Mouse (Mus musculus) hindbrain, embryonic 10.5 days (tissue): ENCODE data around the gene Gm21981. TPM values are rescaled to one million over a fixed set of nuclear protein-coding genes. Genes with fewer than 3 reads are reported as not detected.

ENCODE experiments used
- DNase-seq: peaks from one replicate; pipeline ENCODE4 v3.0.0-alpha.2; 2017; ENCODE audit warnings: low spot score
- H3K27ac ChIP-seq: fragments of 300-500 bp; sonication (generic); 2 replicates; pipeline ENCODE4 v1.5.1; 2016; ENCODE audit warnings: mild to moderate bottlenecking, moderate library complexity
- H3K27me3 ChIP-seq: fragments of 300-500 bp; sonication (generic); 2 replicates; pipeline ENCODE4 v1.6.1; 2016; ENCODE audit warnings: mild to moderate bottlenecking; ENCODE audit not compliant: poor library complexity, insufficient read depth, severe bottlenecking
- H3K36me3 ChIP-seq: fragments of 300-500 bp; sonication (generic); 2 replicates; pipeline ENCODE4 v1.6.1; 2016; ENCODE audit warnings: mild to moderate bottlenecking, moderate library complexity
- H3K4me1 ChIP-seq: fragments of 300-500 bp; sonication (generic); replicated peaks from 2 replicates; pipeline ENCODE4 v1.6.1; 2016; ENCODE audit warnings: mild to moderate bottlenecking
- H3K4me3 ChIP-seq: fragments of 300-500 bp; sonication (generic); 2 replicates; pipeline ENCODE4 v1.5.1; 2016; ENCODE audit warnings: mild to moderate bottlenecking, moderate library complexity
- H3K9me3 ChIP-seq: fragments of 300-500 bp; sonication (generic); 2 replicates; pipeline ENCODE4 v1.6.1; 2016; ENCODE audit warnings: mild to moderate bottlenecking, moderate library complexity
- WGBS: fragments of 180-500 bp; shearing (Covaris S2); methylation state at CpG from one replicate; pipeline ENCODE4 v1.1.7; 2016; 5-methylcytosine and 5-hydroxymethylcytosine counted together
- polyA plus RNA-seq: library from polyadenylated mRNA; unstranded; fragments of >200 nt; fragmentation: Nextera tagmentation; extraction: Ambion mirVana; gene quantifications from 2 replicates; pipeline ENCODE4 v1.2.1, GENCODE M21; 2016

Gene Gm21981
- polyA plus RNA-seq, 1 experiment from 2014 or later, result 0.86 TPM

- Histone ChIP-seq H3K27me3 (peaks cover 41% of the 10 kb centered on the region), H3K36me3 (peaks cover 27% of the 10 kb centered on the region), H3K27ac (peak overlapping the region; percentile 94), H3K9me3 (no peaks in the 10 kb centered on the region), H3K4me1 (peaks cover 27% of the 10 kb centered on the region), H3K4me3 (peak overlapping the region; percentile 78)
- no peak for DNase-seq
- under 1% methylated on average over 23 of the region's 23 CpGs for WGBS
These were observed 1.1 kb upstream of the Gm21981 start for GRCm38 (mm10) chr17:47695337-47695710.

DNA sequence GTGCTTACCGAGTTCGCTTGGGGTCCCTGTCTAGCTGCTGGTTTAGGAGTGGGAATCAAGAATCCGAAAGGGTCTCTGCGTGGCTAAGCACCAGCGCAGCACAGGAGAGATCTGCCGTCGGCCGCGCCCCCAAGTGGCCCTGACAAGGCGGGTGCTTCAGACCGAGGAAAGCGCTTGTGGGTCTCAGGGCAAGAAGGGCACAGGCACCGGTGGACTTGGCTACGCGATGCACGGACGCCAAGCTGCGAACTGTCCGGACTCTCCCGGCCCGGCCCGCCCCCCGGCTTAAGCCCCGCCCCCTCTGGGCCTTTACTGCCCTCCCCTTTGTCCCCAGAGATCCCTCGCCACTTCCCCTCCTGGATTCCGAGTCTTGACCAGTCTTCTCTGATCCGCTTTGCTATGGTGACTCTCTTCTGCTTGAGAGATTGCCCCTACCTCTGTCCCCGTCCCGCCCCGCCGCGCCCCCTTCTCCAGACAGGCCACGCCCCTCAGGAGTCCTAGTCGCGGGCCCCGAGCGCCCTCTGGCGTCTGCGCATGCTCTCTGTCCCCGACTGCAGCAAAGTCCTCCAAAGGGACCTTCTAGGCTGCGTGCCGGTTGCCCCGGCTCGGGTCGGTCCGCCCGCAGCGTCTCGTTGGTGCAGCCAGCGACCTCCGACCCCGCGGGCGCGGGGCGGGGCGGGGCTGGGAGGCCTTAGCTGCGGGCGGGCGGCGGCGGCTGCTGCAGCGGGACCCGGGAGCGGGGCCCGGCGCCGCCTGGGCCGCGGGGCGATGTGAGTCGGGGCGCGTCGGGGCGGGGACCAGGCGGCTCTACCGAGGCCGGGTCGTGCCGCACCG is 465 bp upstream of the Gm21981 start, which contains the start of gene Prickle4:
Gene Prickle4 (minus strand): TSS at position 234 of the 834 bp plus-strand sequence.
- peak; percentile 99 for DNase-seq
- Histone ChIP-seq H3K27ac (peak within 1 kb of the TSS; percentile 94), H3K4me1 (peaks cover 33% of the 10 kb centered on the region), H3K4me3 (peak within 1 kb of the TSS; percentile 78), H3K27me3 (peaks cover 47% of the 10 kb centered on the region), H3K9me3 (no peaks in the 10 kb centered on the region), H3K36me3 (peaks cover 21% of the 10 kb centered on the region)
- under 1% methylated on average over 82 of the region's 82 CpGs for WGBS

- Histone ChIP-seq H3K9me3 (no peaks in the 10 kb centered on the region), H3K4me3 (peak overlapping the region; percentile 78), H3K27me3 (peaks cover 51% of the 10 kb centered on the region), H3K4me1 (peaks cover 41% of the 10 kb centered on the region), H3K36me3 (peaks cover 12% of the 10 kb centered on the region; the same call in 1 of the 2 replicates), H3K27ac (peak overlapping the region; percentile 94)
- 35% methylated on average over 13 of the region's 13 CpGs for WGBS
- no peak for DNase-seq
These were observed 399 bp downstream of the Gm21981 start for GRCm38 (mm10) chr17:47693671-47694441.

GRCm38 (mm10) chr17:47691650-47692049 is 2.6 kb downstream of the Gm21981 start:
- peaks cover 54% of the 10 kb centered on the region for H3K4me1 ChIP-seq
- WGBS, result 94% methylated on average over 3 of the region's 3 CpGs
- H3K4me3 ChIP-seq, result no peak overlapping the region
- peaks cover 51% of the 10 kb centered on the region for H3K27me3 ChIP-seq
- peaks cover under 1% of the 10 kb centered on the region; the same call in 1 of the 2 replicates for H3K36me3 ChIP-seq
- DNase-seq, result no peak
- no peak overlapping the region for H3K27ac ChIP-seq
- H3K9me3 ChIP-seq, result no peaks in the 10 kb centered on the region

GRCm38 (mm10) chr17:47689894-47690293 is 4.4 kb downstream of the Gm21981 start:
- Histone ChIP-seq H3K9me3 (no peaks in the 10 kb centered on the region), H3K4me3 (peak overlapping the region; percentile 85), H3K36me3 (peaks cover 18% of the 10 kb centered on the region), H3K4me1 (peaks cover 52% of the 10 kb centered on the region), H3K27me3 (peaks cover 47% of the 10 kb centered on the region), H3K27ac (no peak overlapping the region)
- WGBS, result 86% methylated on average over 8 of the region's 8 CpGs
- DNase-seq, result no peak

DNA sequence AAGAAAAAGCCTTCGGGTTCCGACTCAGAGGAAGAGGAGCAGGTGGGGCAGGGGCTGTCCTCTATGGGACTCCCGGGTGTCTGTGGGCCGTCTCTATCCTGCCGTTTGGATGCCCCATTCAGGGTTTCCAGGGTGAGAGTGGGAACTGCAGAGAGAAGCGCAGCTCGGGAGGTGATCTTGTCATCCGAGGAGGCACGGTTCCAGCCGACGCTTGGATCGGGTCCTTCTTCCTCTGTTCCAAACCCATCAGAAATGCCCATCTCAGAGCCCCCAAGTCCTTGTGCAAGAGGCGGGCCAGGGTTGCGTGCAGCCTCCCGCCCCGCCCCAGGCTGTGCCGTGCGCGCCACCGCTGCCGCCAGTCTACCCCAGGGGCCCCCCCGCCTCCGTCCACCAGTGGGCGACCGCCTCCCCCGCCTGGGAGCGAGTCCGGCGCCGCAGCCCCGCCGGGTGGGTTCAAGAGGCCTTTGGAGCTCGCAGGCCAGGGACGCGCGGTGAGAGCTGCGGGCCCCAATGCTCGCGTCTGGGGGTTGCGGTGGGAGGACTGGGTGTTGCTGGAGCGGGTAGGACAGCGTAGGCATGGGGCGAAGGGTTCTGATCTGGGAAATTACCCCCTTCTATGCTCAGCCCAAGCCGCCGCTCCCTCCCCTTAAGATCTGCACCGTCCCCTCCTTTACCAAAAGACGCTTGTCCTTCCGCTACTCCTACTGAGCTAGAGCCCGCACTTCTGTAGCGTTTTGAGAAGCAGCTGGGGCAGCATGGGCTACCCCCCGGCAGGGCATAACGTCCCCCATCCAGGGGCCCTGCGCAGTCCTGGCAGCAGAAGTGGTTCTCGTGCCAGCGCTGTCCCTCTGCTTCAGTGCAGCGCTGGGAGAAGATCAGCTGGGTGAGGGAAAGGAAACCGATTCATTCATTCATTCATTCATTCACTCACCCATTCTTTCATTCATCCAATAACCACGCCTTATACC is 5.4 kb downstream of the Gm21981 start, which contains the start of gene Frs3:
Gene Frs3 (plus strand): TSS at position 423 of the 968 bp plus-strand sequence.
- H3K4me3 ChIP-seq, result peak within 1 kb of the TSS; percentile 85
- peaks cover 44% of the 10 kb centered on the region for H3K4me1 ChIP-seq
- no peaks in the 10 kb centered on the region for H3K9me3 ChIP-seq
- H3K36me3 ChIP-seq, result peaks cover 28% of the 10 kb centered on the region
- H3K27me3 ChIP-seq, result peaks cover 46% of the 10 kb centered on the region
- H3K27ac ChIP-seq, result peak within 1 kb of the TSS; percentile 92
- peak; percentile 74 for DNase-seq
- under 1% methylated on average over 58 of the region's 58 CpGs for WGBS

DNA sequence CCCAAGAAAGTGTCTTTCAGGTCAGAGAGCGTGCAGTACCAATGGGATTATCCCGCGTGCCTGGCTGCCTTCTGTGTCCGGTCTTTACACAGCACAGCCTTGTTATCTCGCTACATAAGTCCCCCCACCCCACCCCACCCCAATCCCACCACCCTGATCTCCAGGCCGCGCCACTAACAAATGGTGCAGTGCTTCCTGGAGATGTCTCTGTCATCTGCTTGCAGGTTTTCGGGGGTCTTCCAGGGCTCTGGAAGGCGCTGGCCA is 6.0 kb downstream of the Gm21981 start, which contains the start of gene Tomm6:
Gene Tomm6 (minus strand): TSS at position 43 of the 264 bp plus-strand sequence.
- Histone ChIP-seq H3K36me3 (peaks cover 34% of the 10 kb centered on the region), H3K4me1 (peaks cover 38% of the 10 kb centered on the region), H3K27me3 (peaks cover 39% of the 10 kb centered on the region), H3K27ac (peak within 1 kb of the TSS; percentile 92), H3K4me3 (peak within 1 kb of the TSS; percentile 85), H3K9me3 (no peaks in the 10 kb centered on the region)
- WGBS, result under 1% methylated on average over 9 of the region's 9 CpGs
- DNase-seq, result no peak

DNA sequence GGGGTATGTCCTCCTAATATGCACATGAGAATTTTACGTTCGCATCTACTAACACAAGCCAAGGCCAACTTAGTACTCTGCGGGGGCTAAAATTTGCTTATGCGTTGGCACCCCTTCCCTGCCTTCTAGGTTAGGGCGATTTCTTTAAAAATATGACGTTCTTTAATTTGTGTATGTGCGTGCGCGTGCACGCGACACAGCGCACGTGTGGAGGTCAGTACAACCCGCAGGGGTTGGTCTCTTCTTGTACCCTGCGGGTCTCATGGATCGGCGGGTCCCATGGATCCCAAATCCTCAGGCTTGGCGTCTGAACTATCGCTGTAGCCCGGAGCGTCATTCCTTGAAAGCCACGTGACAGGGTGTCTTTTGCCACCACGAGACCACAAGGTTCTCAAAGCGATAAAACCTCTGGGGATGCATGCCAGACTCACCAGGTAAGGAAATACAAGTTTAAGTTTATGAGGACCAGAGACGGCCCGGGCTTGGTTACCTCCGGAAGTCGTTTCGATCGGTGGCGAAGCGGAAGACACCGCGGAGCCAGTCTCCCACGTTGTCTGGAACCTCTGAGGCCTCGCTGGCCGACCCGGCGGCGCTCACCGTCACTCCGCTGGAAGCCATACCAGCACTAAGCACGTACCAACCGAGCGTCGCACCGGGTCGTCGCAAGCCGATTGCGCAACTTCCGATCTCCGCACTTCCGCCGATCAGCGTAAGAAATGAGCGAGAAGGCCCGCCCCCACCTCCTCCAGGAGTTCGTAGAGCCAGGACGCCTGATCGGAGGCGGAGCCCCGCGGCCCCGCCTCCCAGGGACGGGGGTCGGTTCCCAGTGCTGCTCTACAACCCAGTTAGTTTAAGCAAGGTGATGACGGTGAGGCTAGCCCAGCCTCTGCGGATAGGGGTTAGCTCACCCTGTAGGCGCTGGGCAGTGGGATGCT is 6.6 kb downstream of the Gm21981 start:
- H3K9me3 ChIP-seq, result no peaks in the 10 kb centered on the region
- H3K27ac ChIP-seq, result peak overlapping the region; percentile 92
- H3K4me1 ChIP-seq, result peaks cover 37% of the 10 kb centered on the region
- H3K36me3 ChIP-seq, result peaks cover 40% of the 10 kb centered on the region
- peak overlapping the region; percentile 85 for H3K4me3 ChIP-seq
- DNase-seq, result peak; percentile 96
- WGBS, result under 1% methylated on average over 70 of the region's 70 CpGs
- H3K27me3 ChIP-seq, result peaks cover 33% of the 10 kb centered on the region

- Histone ChIP-seq H3K27ac (no peak overlapping the region), H3K4me1 (peaks cover 14% of the 10 kb centered on the region), H3K4me3 (no peak overlapping the region), H3K9me3 (no peaks in the 10 kb centered on the region), H3K27me3 (no peaks in the 10 kb centered on the region), H3K36me3 (peaks cover 85% of the 10 kb centered on the region)
- 88% methylated on average over 4 of the region's 4 CpGs for WGBS
- DNase-seq, result no peak
These were observed 11.4 kb downstream of the Gm21981 start for GRCm38 (mm10) chr17:47682836-47683235.

DNA sequence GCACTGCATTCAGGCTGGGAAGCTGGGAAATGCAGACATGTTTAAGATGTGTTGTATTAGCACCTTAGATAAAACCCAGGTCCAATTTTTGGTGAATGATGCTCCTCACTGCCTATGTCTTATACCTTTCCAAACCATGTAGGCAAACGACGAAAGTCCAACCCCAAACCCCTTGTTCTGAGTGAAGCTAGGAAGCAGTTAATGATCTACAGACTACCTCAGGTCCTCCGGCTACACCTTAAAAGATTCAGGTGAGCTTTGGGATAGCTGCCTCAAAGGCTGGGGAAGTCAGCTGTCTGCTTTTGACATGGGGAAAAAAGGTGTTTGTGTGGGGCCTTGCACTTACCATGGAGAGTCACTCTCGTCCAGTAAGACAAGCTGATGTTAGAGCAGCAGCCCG is 15.6 kb downstream of the Gm21981 start:
- peaks cover 11% of the 10 kb centered on the region for H3K4me1 ChIP-seq
- H3K4me3 ChIP-seq, result no peak overlapping the region
- H3K27me3 ChIP-seq, result peaks cover 6% of the 10 kb centered on the region; the same call in 1 of the 2 replicates
- WGBS, result 82% methylated on average over 5 of the region's 5 CpGs
- no peak for DNase-seq
- peaks cover 73% of the 10 kb centered on the region for H3K36me3 ChIP-seq
- no peaks in the 10 kb centered on the region for H3K9me3 ChIP-seq
- H3K27ac ChIP-seq, result no peak overlapping the region

GRCm38 (mm10) chr17:47678238-47678637 is 16.0 kb downstream of the Gm21981 start:
- WGBS, result 91% methylated on average over 5 of the region's 5 CpGs
- H3K27me3 ChIP-seq, result peaks cover 11% of the 10 kb centered on the region
- no peak for DNase-seq
- no peak overlapping the region for H3K4me3 ChIP-seq
- H3K4me1 ChIP-seq, result peaks cover 16% of the 10 kb centered on the region
- H3K36me3 ChIP-seq, result peaks cover 70% of the 10 kb centered on the region
- no peak overlapping the region for H3K27ac ChIP-seq
- no peaks in the 10 kb centered on the region for H3K9me3 ChIP-seq
